19 mouse cellular contexts compared by ENCODE assay signal in the genomic region with DNA sequence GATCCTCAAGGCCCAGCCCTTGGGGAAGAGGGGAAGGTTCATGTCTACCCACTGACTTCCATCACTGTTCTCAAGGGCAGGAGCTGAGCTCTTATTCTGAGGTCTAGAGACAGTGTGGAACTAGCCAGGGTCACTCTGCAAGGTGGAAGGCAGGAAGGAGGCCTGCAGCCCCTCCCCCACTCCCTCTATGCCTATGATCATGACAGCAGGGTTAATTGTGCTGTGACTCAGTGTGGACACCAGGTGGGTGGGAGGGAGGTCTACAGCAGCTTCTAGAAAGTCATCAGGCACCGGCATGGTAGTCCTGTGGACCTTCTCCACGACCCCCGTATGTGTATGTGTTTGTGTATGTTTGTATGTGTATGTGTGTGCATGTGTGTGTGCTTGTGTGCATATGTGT. TPM values are rescaled to one million over a fixed set of nuclear protein-coding genes. Genes with fewer than 3 reads are reported as not detected.
"Had no signal": no experiment of that assay in that cellular context is flagged by ENCODE, and none has a peak within 500 bp of the region (broad histone marks: within the 10 kb centered on the region; RNA-seq: fewer than 3 reads in every experiment).

No protein-coding gene starts in this region.

- H3K9me3 ChIP-seq: liver, embryonic 13.5 days; lung, embryonic 15.5 days; midbrain, embryonic 12.5 days; neural tube, embryonic 12.5 days had no signal

- DNase-seq: kidney, adult 11 months; kidney, postnatal 10 days; kidney, postnatal 4 days; liver; liver, embryonic 13.5 days; liver, postnatal 0 days; lung, postnatal 14 days; right cerebral cortex, adult 18-20 months; right cerebral cortex, postnatal 25 days; thymus, postnatal 36 days had no signal

- H3K9ac ChIP-seq: liver, embryonic 13.5 days; liver, postnatal 0 days; lung, embryonic 15.5 days; midbrain, embryonic 12.5 days; neural tube, embryonic 12.5 days had no signal

- H3K4me2 ChIP-seq: liver, embryonic 13.5 days; lung, embryonic 15.5 days; midbrain, embryonic 12.5 days; neural tube, embryonic 12.5 days had no signal

- H3K4me3 ChIP-seq: left cerebral cortex, adult 2 months; liver, embryonic 13.5 days; lung, embryonic 15.5 days; midbrain, embryonic 12.5 days; myocyte; neural tube, embryonic 12.5 days had no signal

- H3K36me3 ChIP-seq: liver, embryonic 13.5 days; lung, embryonic 15.5 days; midbrain, embryonic 12.5 days; neural tube, embryonic 12.5 days had no signal

- H3K4me1 ChIP-seq: liver, embryonic 13.5 days; lung, embryonic 15.5 days; midbrain, embryonic 12.5 days had no signal

- H3K27ac ChIP-seq: left cerebral cortex, adult 2 months; liver, embryonic 13.5 days; lung, embryonic 15.5 days; macrophage; midbrain, embryonic 12.5 days; neural tube, embryonic 12.5 days had no signal

- ATAC-seq: liver, postnatal 0 days had no signal

RNA-seq across cellular contexts. Expression of gene Elfn2, which starts 14.6 kb away (rescaled TPM):
- total RNA-seq: megakaryocyte-erythroid progenitor cell, adult 5-6 weeks; neutrophil, adult 5-6 weeks had no signal
- polyA plus RNA-seq: limb, embryonic 11.5 days; liver, postnatal 0 days; macrophage had no signal
